Mouse (Mus musculus) 416B (cell line): ENCODE measurements around the gene Vps9d1.

Experiments
- DNase-seq: peaks from one replicate; pipeline ENCODE4 v3.0.0; 2011; ENCODE audit warnings: low read depth

Vps9d1 gene

DNA sequence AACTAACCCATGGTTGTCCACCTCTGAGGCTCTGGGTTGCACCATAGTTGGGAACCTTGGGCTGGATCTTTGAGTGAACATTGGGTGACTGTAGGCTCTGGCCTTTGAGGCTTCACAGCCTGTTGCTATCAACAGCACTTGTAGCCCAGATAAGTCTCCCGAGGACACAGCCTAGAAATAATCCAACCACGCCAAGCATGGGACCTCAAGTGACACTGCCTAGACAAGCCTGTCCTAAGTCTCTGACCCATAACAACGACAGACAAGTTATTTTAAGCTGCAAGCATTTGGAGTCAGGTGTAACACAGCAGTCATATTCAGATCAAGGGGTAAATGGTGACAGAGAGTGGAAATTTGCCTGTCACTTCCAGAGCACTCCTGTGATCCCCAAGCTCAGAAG, 38.7 kb downstream of the Vps9d1 start:
- DNase-seq = no peak

DNA sequence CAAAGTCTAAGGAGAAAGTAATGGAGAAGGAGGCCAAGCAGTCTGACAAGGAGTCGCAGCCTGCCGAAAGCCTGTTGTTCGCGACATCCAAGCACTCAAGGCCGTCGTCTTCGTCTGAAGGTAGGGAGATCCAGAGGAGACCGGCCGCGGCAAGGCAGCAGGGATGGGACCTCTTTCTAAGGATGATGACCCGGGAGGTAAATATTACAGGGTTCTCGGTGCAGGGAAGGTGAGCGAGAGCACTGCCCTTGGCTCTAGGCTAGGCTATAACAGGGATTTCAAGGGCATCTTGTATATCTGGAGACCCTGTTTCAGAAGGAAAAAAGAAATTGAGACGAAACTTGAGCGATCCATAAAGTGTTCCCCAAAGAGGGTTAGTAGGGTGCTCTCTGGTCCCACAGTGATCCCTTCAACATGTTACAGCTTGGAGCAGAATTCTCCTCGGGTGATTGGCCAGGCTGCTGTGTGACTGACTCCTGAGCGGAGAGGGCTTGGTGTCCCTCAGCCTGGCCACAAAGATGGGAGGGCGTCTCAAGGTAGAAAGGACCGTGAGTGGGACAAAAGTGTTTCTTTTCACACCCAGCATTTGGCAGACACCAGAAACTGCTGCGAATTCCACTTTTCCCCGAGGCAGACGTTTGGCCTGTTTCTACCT, 40.9 kb downstream of the Vps9d1 start:
- DNase-seq = no peak

- peak; percentile 99 for DNase-seq
Measured at GRCm38 (mm10) chr8:123212321-123213117, 41.6 kb downstream of the Vps9d1 start, which contains the start of the genes Chmp1a and Spata33. Gene Chmp1a, minus strand, starts transcription at chr8:123212763. Gene Spata33, plus strand, starts transcription at chr8:123212832.

GRCm38 (mm10) chr8:123211876-123212275, 42.3 kb downstream of the Vps9d1 start:
- DNase-seq = peak; percentile 54

- peak; percentile 95 for DNase-seq
Measured at GRCm38 (mm10) chr8:123203571-123203970, 50.6 kb downstream of the Vps9d1 start.

DNA sequence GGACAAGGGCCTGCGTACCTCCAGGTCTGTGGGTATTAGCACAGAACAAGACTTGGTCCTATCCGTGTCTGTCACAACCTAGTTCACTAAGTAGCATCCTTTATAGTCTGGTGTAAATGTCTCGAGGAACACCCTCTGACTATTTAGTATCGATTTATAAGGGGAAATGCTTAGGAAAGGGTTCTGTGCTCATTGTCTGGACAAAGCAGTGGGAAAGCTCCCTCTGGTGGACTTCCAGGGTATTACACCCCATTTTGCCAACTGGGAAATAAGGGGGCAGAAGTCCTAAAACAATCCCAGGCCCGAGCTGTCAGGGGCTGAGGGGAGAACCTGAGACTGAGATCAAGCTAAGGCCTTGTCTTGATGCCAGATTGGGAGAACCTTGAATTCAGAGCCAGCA, 51.9 kb downstream of the Vps9d1 start:
- DNase-seq = peak; percentile 79

GRCm38 (mm10) chr8:123199864-123200263, 54.3 kb downstream of the Vps9d1 start:
- no peak for DNase-seq

GRCm38 (mm10) chr8:123197016-123197415, 57.1 kb downstream of the Vps9d1 start:
- DNase-seq = peak; percentile 68

GRCm38 (mm10) chr8:123193771-123194170, 60.4 kb downstream of the Vps9d1 start:
- DNase-seq = no peak
